Mouse (Mus musculus) large intestine, adult 2 months (tissue): Measurements from ENCODE around the gene Fndc3b. TPM values are rescaled to one million over a fixed set of nuclear protein-coding genes. Genes with fewer than 3 reads are reported as not detected.

Experiments
- DNase-seq: peaks from one replicate; pipeline ENCODE4 v3.0.0-alpha.2; 2012; ENCODE audit warnings: low read depth, low spot score
- WGBS: fragments of 180-500 bp; shearing (Covaris S2); methylation state at CpG from one replicate; pipeline ENCODE4 v1.1.7; 2018; 5-methylcytosine and 5-hydroxymethylcytosine counted together
- polyA plus RNA-seq: library from polyadenylated mRNA; depleted of rRNA; stranded (reverse); fragments of >200 nt; gene quantifications from 2 replicates; pipeline ENCODE4 v1.2.3, GENCODE M21; 2012

Gene Fndc3b
- polyA plus RNA-seq, 1 experiment, result 5.7 TPM

DNA sequence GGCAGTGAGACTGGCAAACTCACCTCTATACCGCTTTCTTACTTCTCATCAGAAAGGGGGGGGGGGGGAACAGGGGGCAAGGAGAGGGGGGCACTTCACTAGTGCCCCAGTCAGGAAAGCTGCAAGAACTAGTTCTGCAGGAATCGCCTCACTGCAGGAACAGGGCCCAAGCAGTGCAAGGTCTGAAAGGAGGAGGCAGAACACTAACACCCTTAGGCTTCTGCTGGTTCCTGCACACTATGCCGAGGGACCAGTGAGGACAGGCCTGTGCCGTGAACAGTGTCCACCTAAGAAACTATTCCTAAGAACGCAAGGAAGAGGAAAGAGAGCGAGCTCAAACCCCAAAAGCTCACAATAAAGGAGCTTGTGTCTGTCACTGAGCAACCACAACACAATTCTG lies 26.0 kb downstream of the Fndc3b start:
- 38% methylated on average over 6 of the region's 6 CpGs for whole genome bisulfite sequencing
- no peak for DNase-seq

DNA sequence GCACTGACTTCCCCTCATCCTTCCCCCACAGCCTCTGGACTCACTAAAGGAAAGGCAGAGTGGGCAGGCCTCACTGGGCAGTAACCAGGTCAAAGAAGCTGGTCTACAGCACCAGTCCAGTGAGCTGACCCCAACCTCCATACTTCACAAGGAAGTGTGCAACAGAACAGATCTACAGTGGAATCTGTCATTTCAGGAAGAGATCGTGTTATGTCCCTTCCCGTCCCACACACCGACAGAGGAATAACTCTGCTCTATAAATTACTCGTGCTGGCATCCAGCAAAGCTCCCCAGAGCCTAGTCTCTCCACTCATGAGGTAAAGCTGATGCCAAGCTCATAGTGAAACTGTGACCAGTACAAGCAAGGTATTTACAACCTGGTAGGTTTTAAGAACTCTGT lies 27.7 kb downstream of the Fndc3b start:
- WGBS, result 31% methylated on average over 4 of the region's 4 CpGs
- no peak for DNase-seq

DNA sequence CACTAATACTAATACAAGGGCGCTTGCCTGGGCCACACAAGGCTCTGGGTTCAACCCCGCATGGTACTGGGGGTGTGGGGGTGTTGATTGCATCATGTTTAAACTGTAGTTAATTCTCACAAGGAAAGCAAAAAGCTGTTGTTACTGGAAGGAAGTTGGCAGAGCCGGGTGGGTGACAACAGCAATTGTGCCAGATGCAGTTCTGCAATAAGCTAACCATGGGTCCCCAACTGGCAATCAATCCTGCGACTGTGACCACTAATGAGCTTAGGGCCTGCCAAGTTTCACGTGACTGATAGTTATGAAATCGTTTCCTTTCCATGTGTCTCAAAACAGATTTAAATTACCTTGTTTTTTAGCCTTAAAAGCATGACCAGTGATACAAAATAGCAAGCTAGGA lies 33.5 kb downstream of the Fndc3b start:
- 57% methylated on average over 6 of the region's 6 CpGs for WGBS
- no peak for DNase-seq

- no peak for DNase-seq
- 36% methylated on average over 7 of the region's 7 CpGs for WGBS
Measured at GRCm38 (mm10) chr3:27673660-27674059, 37.4 kb downstream of the Fndc3b start.

- DNase-seq, result no peak
- WGBS, result 70% methylated on average over 12 of the region's 12 CpGs
Measured at GRCm38 (mm10) chr3:27670416-27670815, 40.7 kb downstream of the Fndc3b start.

DNA sequence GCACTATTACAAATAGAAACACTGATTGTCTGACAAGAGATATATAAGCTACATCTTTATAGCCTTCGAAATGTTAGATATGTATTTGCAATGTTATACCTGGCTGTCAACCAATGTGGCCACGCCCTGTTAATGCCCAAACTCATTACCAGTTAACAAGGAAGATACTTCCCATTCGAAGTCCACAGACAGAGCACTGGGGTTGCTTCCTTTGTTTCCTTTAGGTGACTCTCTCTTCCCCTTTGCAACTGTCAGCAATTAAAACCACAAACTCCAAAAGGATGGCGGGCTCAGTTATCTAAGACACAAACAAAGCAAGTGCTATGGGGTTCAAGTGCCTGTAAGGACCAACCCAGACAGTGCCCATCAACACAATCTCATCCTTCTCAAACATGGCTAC lies 43.8 kb downstream of the Fndc3b start:
- DNase-seq, result no peak
- 26% methylated on average over 4 of the region's 4 CpGs for WGBS

GRCm38 (mm10) chr3:27665338-27665737 lies 45.8 kb downstream of the Fndc3b start:
- DNase-seq, result no peak
- 4% methylated on average over 1 of the region's 1 CpGs for WGBS

GRCm38 (mm10) chr3:27663221-27663620 lies 47.9 kb downstream of the Fndc3b start:
- no peak for DNase-seq
- 84% methylated on average over 5 of the region's 5 CpGs for whole genome bisulfite sequencing

DNA sequence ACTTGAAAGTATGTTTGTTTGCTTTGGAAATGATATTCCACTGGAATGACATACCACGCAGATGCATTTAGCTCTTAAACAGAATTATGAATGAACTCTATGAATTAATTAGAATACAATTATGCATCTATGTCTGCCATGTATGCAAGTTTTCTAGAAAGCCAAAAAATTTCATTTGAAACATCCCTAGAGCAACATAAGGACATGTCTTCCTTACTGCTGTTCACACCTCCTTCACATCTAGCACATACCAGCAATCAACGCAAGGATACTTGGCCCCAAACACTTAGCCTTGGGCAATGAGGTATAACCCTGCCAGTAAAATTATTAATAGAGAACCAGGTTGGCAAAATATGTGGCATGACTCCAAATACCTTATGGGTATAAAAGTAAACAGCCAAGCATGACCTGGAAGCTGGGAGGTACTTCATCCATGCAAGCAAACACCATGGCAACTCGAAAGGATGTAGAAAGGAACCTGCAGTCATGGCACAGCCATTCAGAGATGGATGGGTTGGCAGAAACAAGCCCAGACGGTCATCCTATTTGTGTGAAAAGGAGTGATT lies 52.8 kb downstream of the Fndc3b start:
- WGBS, result 88% methylated on average over 4 of the region's 4 CpGs
- DNase-seq, result no peak

DNA sequence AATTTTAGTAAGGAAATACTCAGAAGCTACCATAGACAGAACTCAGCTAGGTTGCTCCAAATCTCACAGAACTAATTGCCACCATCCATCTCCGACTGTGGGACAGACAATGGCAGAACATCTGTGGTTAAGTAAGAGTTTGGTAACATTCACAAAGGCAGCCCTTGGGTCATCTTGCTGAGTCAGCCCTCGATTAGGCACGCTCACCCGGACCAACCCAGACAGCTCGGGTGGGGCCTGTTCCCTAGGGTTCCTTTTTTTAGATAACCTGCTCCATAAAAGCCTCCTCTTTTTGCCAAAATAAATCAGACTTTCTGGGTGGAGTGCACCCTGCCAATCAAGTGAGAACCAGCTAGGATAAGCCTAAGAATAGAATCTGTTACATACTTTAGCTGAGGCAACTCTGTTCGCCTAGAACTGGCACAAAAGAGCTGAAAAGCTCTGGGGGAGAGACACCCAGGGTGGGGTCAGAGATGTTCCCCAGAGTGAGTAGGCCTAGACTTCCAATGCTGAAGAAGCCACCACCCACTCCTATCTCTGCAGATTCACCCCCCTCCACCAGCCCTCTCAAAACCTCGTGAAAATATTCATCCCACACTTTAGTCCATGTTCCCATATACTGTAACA lies 54.2 kb downstream of the Fndc3b start:
- 19% methylated on average over 7 of the region's 7 CpGs for WGBS
- DNase-seq, result no peak

GRCm38 (mm10) chr3:27655673-27656072 lies 55.4 kb downstream of the Fndc3b start:
- no peak for DNase-seq
- WGBS, result 68% methylated on average over 4 of the region's 4 CpGs

DNA sequence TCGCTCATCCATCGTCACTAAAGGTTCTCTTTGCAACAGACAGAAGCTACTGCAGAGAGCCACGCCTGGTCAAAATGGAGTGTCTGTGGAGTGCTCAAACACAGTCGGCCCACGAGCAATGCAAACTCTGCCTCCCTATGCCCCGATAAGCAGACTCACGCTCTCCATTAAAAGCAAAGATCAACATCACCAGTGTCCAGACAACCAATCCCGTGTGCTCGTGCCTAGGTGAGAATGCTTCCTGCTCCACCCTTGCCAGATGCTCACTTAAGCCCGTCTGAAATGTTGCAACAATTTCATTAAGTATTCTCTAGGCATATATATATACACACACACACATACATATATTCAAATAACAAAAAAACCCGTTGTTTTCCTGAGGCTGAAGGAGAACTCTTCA lies 56.1 kb downstream of the Fndc3b start:
- DNase-seq, result no peak
- 49% methylated on average over 11 of the region's 11 CpGs for WGBS

GRCm38 (mm10) chr3:27652451-27653011 lies 58.6 kb downstream of the Fndc3b start:
- 48% methylated on average over 9 of the region's 9 CpGs for WGBS
- DNase-seq, result no peak

DNA sequence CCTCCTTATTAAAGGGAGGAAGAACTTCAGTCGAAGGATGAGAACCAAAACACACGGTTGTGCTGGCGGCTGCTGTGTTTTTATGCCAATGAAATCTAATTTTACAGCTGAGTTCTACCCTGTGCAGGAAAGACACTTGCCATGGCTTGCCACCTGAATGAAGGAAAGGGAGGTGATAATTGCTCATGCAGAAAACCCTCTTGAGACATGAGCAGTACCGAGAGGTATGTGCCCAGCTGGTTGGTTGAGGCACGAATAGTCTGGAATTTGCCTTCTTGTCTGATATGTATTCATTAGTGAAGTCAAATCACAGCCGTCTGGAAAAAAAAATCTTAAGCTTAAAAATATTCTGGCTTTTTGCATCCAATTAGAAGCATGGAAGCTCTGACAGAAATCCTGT lies 59.4 kb downstream of the Fndc3b start:
- 66% methylated on average over 6 of the region's 6 CpGs for WGBS
- DNase-seq, result no peak

DNA sequence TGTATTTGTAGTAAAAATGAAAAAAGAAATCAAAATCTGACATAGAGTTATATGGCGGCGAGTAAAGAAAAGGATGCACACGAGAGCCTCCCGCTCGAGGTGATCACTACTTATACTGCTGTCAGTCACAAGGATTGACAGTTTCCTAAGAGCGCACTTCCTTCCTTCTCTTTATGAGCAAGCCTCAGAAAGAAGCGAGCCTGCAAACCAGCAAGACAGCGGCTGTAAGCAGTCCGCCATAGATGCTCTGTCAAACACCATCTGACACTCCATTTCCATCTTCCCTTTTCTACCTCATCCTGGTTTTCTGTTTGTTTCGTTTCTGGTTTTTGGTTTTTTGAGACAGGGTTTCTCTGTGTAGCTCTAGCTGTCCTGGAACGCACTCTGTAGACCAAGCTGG lies 61.0 kb downstream of the Fndc3b start:
- DNase-seq, result no peak
- 86% methylated on average over 11 of the region's 11 CpGs for WGBS

DNA sequence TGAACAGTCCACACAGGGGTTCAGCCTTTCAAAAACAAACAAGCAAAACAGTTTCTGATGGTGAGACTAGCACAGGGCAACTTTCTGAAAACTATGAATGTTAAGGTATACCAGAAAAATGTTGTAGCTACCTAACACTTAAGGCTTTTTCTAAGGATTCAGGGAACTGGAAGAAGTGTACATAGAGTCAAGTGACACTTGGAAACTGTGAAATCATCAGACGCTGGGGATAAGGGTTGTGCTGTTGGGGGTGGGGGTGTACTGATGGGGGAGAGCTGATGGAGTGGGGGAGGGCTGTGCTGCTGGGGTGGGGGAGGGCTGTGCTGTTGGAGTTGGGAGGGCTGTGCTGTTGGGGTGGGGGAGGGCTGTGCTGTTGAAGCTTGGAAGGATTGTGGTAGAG lies 61.8 kb downstream of the Fndc3b start:
- WGBS, result 76% methylated on average over 1 of the region's 1 CpGs
- DNase-seq, result no peak

GRCm38 (mm10) chr3:27642381-27642780 lies 68.7 kb downstream of the Fndc3b start:
- no peak for DNase-seq
- 86% methylated on average over 6 of the region's 6 CpGs for WGBS

- 84% methylated on average over 4 of the region's 4 CpGs for WGBS
Measured at GRCm38 (mm10) chr3:27639701-27640100, 71.4 kb downstream of the Fndc3b start.

DNA sequence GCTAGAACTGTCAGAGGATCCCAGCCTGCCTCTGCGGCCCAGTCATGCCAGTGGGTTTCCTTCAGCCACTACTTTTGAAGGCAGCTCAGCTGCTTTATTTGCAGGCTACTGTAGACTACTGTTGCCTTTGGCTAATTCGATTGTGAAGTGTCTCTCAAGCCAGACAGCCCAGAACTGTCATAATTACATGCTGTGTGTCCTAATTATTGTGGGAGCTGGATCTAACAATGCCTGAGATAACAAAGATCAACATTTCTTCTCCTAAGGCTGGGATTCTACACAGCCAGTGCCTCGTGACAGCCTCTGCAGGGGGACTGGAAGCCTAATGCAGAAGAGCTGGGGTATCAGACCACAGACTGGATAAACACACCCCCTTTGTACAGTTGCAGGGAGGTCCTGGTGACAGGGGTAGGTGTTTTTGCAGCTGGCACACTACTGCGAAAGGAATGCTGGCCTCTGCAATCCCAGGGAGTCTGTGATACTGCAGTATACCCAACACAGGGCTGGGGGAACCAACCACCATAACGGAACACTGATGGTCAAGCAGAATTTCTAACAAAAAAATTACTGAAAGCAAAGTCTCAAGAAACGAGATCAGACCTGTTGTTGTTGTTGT lies 74.0 kb downstream of the Fndc3b start:
- DNase-seq, result no peak
- WGBS, result 84% methylated on average over 6 of the region's 6 CpGs

More at GRCm38 (mm10) chr3:27639701-27640100, 71.4 kb downstream of the Fndc3b start:
- no peak for DNase-seq

GRCm38 (mm10) chr3:27635776-27636175 lies 75.3 kb downstream of the Fndc3b start:
- DNase-seq, result no peak
- 76% methylated on average over 3 of the region's 3 CpGs for WGBS

GRCm38 (mm10) chr3:27632880-27633279 lies 78.2 kb downstream of the Fndc3b start:
- 96% methylated on average over 1 of the region's 1 CpGs for WGBS
- DNase-seq, result no peak
